Mouse (Mus musculus): Measurements from ENCODE around the gene Tas2r144. TPM values are rescaled to one million over a fixed set of nuclear protein-coding genes. Genes with fewer than 3 reads are reported as not detected.

The Tas2r144 gene
- not detected in 2 replicates for polyA plus RNA-seq (2016; fragmentation: Nextera tagmentation; extraction: Ambion mirVana)

GRCm38 (mm10) chr6:42215028-42215427, at the start of gene Tas2r144:
Gene Tas2r144, plus strand, starts transcription at chr6:42215328.
- Histone ChIP-seq H3K4me1 (no peaks in the 10 kb centered on the region), H3K4me3 (no peak within 1 kb of the TSS), H3K9me3 (no peaks in the 10 kb centered on the region), H3K36me3 (replicated peaks) (no peaks in the 10 kb centered on the region), H3K27ac (no peak within 1 kb of the TSS), H3K27me3 (ENCODE audit: poor library complexity, severe bottlenecking) (no peaks in the 10 kb centered on the region)
- WGBS, result 89% methylated on average over 2 of the region's 2 CpGs
- DNase-seq (ENCODE audit: extremely low spot score, low spot score), result no peak

- Histone ChIP-seq H3K36me3 (replicated peaks) (no peaks in the 10 kb centered on the region), H3K27ac (no peak overlapping the region), H3K4me1 (no peaks in the 10 kb centered on the region), H3K9me3 (no peaks in the 10 kb centered on the region), H3K27me3 (ENCODE audit: poor library complexity, severe bottlenecking) (no peaks in the 10 kb centered on the region), H3K4me3 (no peak overlapping the region)
- WGBS, result 87% methylated on average over 1 of the region's 1 CpGs
- DNase-seq (ENCODE audit: extremely low spot score, low spot score), result no peak
Observed at GRCm38 (mm10) chr6:42182462-42182861, 32.7 kb upstream of the Tas2r144 start.

GRCm38 (mm10) chr6:42186230-42186629, 28.9 kb upstream of the Tas2r144 start:
- 64% methylated on average over 3 of the region's 3 CpGs for WGBS
- H3K4me3 ChIP-seq, result no peak overlapping the region
- no peaks in the 10 kb centered on the region for H3K4me1 ChIP-seq
- no peak for DNase-seq (ENCODE audit: extremely low spot score, low spot score)
- H3K27me3 ChIP-seq (ENCODE audit: poor library complexity, severe bottlenecking), result no peaks in the 10 kb centered on the region
- no peaks in the 10 kb centered on the region for H3K36me3 ChIP-seq (replicated peaks)
- H3K27ac ChIP-seq, result no peak overlapping the region
- H3K9me3 ChIP-seq, result no peaks in the 10 kb centered on the region

- WGBS, result 57% methylated on average over 3 of the region's 3 CpGs
- no peak for DNase-seq (ENCODE audit: extremely low spot score, low spot score)
- H3K27me3 ChIP-seq (ENCODE audit: poor library complexity, severe bottlenecking), result no peaks in the 10 kb centered on the region
Observed at GRCm38 (mm10) chr6:42197710-42198109, 17.4 kb upstream of the Tas2r144 start.

GRCm38 (mm10) chr6:42199498-42199897, 15.6 kb upstream of the Tas2r144 start:
- no peaks in the 10 kb centered on the region for H3K36me3 ChIP-seq (replicated peaks)
- no peak overlapping the region for H3K4me3 ChIP-seq
- no peaks in the 10 kb centered on the region for H3K9me3 ChIP-seq
- no peaks in the 10 kb centered on the region for H3K4me1 ChIP-seq
- no peak overlapping the region for H3K27ac ChIP-seq
- H3K27me3 ChIP-seq (ENCODE audit: poor library complexity, severe bottlenecking), result no peaks in the 10 kb centered on the region
- 87% methylated on average over 1 of the region's 1 CpGs for WGBS
- DNase-seq (ENCODE audit: extremely low spot score, low spot score), result no peak

More at GRCm38 (mm10) chr6:42197710-42198109, 17.4 kb upstream of the Tas2r144 start:
- Histone ChIP-seq H3K27ac (no peak overlapping the region), H3K4me1 (no peaks in the 10 kb centered on the region), H3K4me3 (no peak overlapping the region), H3K9me3 (no peaks in the 10 kb centered on the region), H3K36me3 (replicated peaks) (no peaks in the 10 kb centered on the region)

- Histone ChIP-seq H3K4me3 (no peak overlapping the region), H3K36me3 (replicated peaks) (no peaks in the 10 kb centered on the region), H3K9me3 (no peaks in the 10 kb centered on the region), H3K4me1 (no peaks in the 10 kb centered on the region), H3K27ac (no peak overlapping the region), H3K27me3 (ENCODE audit: poor library complexity, severe bottlenecking) (no peaks in the 10 kb centered on the region)
- 69% methylated on average over 3 of the region's 3 CpGs for WGBS
- no peak for DNase-seq (ENCODE audit: extremely low spot score, low spot score)
Observed at GRCm38 (mm10) chr6:42222286-42222685, 7.2 kb downstream of the Tas2r144 start.

GRCm38 (mm10) chr6:42225046-42225445, 9.9 kb downstream of the Tas2r144 start:
- H3K27ac ChIP-seq, result no peak overlapping the region
- H3K9me3 ChIP-seq, result no peaks in the 10 kb centered on the region
- H3K27me3 ChIP-seq (ENCODE audit: poor library complexity, severe bottlenecking), result no peaks in the 10 kb centered on the region
- H3K4me3 ChIP-seq, result no peak overlapping the region
- 82% methylated on average over 4 of the region's 4 CpGs for WGBS
- DNase-seq (ENCODE audit: extremely low spot score, low spot score), result no peak
- H3K4me1 ChIP-seq, result no peaks in the 10 kb centered on the region
- no peaks in the 10 kb centered on the region for H3K36me3 ChIP-seq (replicated peaks)

- Histone ChIP-seq H3K4me1 (no peaks in the 10 kb centered on the region), H3K36me3 (replicated peaks) (no peaks in the 10 kb centered on the region), H3K27me3 (ENCODE audit: poor library complexity, severe bottlenecking) (no peaks in the 10 kb centered on the region), H3K4me3 (no peak overlapping the region), H3K27ac (no peak overlapping the region), H3K9me3 (no peaks in the 10 kb centered on the region)
- peak; percentile 49 for DNase-seq (ENCODE audit: extremely low spot score, low spot score)
- WGBS, result 36% methylated on average over 17 of the region's 17 CpGs
Observed at GRCm38 (mm10) chr6:42227240-42228101, 12.3 kb downstream of the Tas2r144 start.

GRCm38 (mm10) chr6:42229610-42230009, 14.5 kb downstream of the Tas2r144 start:
- H3K27ac ChIP-seq, result no peak overlapping the region
- H3K4me1 ChIP-seq, result no peaks in the 10 kb centered on the region
- no peak overlapping the region for H3K4me3 ChIP-seq
- no peaks in the 10 kb centered on the region for H3K27me3 ChIP-seq (ENCODE audit: poor library complexity, severe bottlenecking)
- H3K9me3 ChIP-seq, result no peaks in the 10 kb centered on the region
- 75% methylated on average over 4 of the region's 4 CpGs for WGBS
- no peaks in the 10 kb centered on the region for H3K36me3 ChIP-seq (replicated peaks)
- DNase-seq (ENCODE audit: extremely low spot score, low spot score), result no peak

- no peaks in the 10 kb centered on the region for H3K27me3 ChIP-seq (ENCODE audit: poor library complexity, severe bottlenecking)
- 89% methylated on average over 3 of the region's 3 CpGs for WGBS
- H3K4me3 ChIP-seq, result no peak overlapping the region
- H3K27ac ChIP-seq, result no peak overlapping the region
- no peaks in the 10 kb centered on the region for H3K4me1 ChIP-seq
- no peaks in the 10 kb centered on the region for H3K36me3 ChIP-seq (replicated peaks)
- DNase-seq (ENCODE audit: extremely low spot score, low spot score), result no peak
- no peaks in the 10 kb centered on the region for H3K9me3 ChIP-seq
Observed at GRCm38 (mm10) chr6:42231191-42231590, 16.1 kb downstream of the Tas2r144 start.

- no peak overlapping the region for H3K4me3 ChIP-seq
- DNase-seq (ENCODE audit: extremely low spot score, low spot score), result no peak
- 78% methylated on average over 6 of the region's 6 CpGs for WGBS
- no peaks in the 10 kb centered on the region for H3K9me3 ChIP-seq
- H3K27ac ChIP-seq, result no peak overlapping the region
- no peaks in the 10 kb centered on the region for H3K27me3 ChIP-seq (ENCODE audit: poor library complexity, severe bottlenecking)
- no peaks in the 10 kb centered on the region for H3K4me1 ChIP-seq
- H3K36me3 ChIP-seq (replicated peaks), result no peaks in the 10 kb centered on the region
Observed at GRCm38 (mm10) chr6:42237276-42237805, 22.2 kb downstream of the Tas2r144 start.

GRCm38 (mm10) chr6:42241311-42242045, 26.4 kb downstream of the Tas2r144 start:
- Histone ChIP-seq H3K9me3 (no peaks in the 10 kb centered on the region), H3K36me3 (replicated peaks) (no peaks in the 10 kb centered on the region), H3K27me3 (ENCODE audit: poor library complexity, severe bottlenecking) (peaks cover 6% of the 10 kb centered on the region), H3K4me3 (no peak overlapping the region), H3K27ac (no peak overlapping the region), H3K4me1 (peaks cover 11% of the 10 kb centered on the region)
- no peak for DNase-seq (ENCODE audit: extremely low spot score, low spot score)
- WGBS, result 82% methylated on average over 6 of the region's 6 CpGs
